Mouse (Mus musculus): ENCODE measurements around the gene Map4k3. TPM values are rescaled to one million over a fixed set of nuclear protein-coding genes. Genes with fewer than 3 reads are reported as not detected.
A peak's percentile ranks its signal among the peaks of the same experiment; 100 is the strongest.

The Map4k3 gene
- polyA plus RNA-seq, 1 experiment from 2014 or later: 6.3 TPM

DNA sequence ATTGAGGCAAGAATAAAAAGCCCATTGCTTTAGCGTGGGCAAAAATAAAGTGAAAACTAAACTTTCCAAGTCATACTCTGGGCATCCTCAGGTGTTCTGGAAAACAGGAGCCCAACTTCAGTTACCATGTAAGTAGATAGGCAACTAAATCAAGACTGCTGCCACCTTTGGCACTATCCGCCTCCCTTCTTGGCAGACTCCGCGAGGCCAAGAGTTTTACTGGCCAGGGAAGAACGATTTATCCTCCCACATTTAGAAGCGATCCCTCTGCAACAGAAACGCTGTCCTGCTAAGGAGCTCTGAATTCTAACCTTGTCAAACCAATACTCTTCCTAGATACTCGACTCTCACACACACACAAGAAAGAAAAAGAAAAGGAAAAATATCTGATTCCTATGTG lies 1.5 kb downstream of the Map4k3 start:
- H3K27ac ChIP-seq: no peak overlapping the region

GRCm38 (mm10) chr17:80723092-80723491 lies 5.2 kb downstream of the Map4k3 start:
- H3K27ac ChIP-seq: no peak overlapping the region
- no peaks in the 10 kb centered on the region for H3K9me3 ChIP-seq (replicated peaks)
- H3K9ac ChIP-seq: no peak overlapping the region
- H3K4me2 ChIP-seq: no peak overlapping the region
- no peak overlapping the region for H3K4me3 ChIP-seq
- WGBS (ENCODE audit: insufficient replicate concordance): 71% methylated on average over 6 of the region's 6 CpGs
- 0 out of 2 replicates have a peak, but pooled peaks cover 4% of the 10 kb centered on the region for H3K36me3 ChIP-seq
- peaks cover 16% of the 10 kb centered on the region for H3K4me1 ChIP-seq
- H3K27me3 ChIP-seq (replicated peaks): peaks cover 10% of the 10 kb centered on the region
- ATAC-seq: no peak

More for the DNA sequence above, 1.5 kb downstream of the Map4k3 start:
- Histone ChIP-seq H3K4me2 (peak overlapping the region; percentile 95), H3K4me3 (peak overlapping the region; percentile 75), H3K27me3 (replicated peaks) (peaks cover 10% of the 10 kb centered on the region), H3K9ac (peak overlapping the region; percentile 78), H3K36me3 (0 out of 2 replicates have a peak, but pooled peaks cover 4% of the 10 kb centered on the region), H3K9me3 (replicated peaks) (no peaks in the 10 kb centered on the region), H3K4me1 (peaks cover 26% of the 10 kb centered on the region)
- whole genome bisulfite sequencing (ENCODE audit: insufficient replicate concordance): 35% methylated on average over 8 of the region's 8 CpGs
- no peak for ATAC-seq

DNA sequence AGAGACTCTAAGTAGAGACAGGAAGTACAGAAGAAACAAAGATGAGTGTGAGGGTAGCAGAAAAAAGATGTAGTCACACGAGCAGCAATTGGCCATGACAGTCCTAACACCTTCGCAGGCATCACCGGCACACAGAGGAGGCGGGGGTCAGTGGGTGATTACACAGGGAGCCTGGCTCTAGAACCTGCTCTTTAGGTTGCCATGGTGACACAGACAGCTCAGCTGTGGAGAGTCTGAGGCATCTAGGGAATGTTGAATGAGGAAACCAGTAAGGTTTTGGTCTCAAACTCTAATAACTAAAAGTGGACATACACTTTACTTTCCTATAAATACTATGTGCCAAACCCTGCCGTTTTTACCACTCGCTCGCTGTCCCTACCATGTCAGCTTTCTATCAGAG lies 6.6 kb downstream of the Map4k3 start:
- Histone ChIP-seq H3K36me3 (0 out of 2 replicates have a peak, but pooled peaks cover 4% of the 10 kb centered on the region), H3K27me3 (replicated peaks) (0 out of 2 replicates have a peak, but pooled peaks cover 1% of the 10 kb centered on the region), H3K4me1 (peaks cover 7% of the 10 kb centered on the region; the same call in 1 of the 2 replicates), H3K4me2 (no peak overlapping the region), H3K9me3 (replicated peaks) (no peaks in the 10 kb centered on the region), H3K9ac (no peak overlapping the region), H3K27ac (no peak overlapping the region), H3K4me3 (no peak overlapping the region)
- no peak for ATAC-seq
- 72% methylated on average over 7 of the region's 7 CpGs for WGBS (ENCODE audit: insufficient replicate concordance)

DNA sequence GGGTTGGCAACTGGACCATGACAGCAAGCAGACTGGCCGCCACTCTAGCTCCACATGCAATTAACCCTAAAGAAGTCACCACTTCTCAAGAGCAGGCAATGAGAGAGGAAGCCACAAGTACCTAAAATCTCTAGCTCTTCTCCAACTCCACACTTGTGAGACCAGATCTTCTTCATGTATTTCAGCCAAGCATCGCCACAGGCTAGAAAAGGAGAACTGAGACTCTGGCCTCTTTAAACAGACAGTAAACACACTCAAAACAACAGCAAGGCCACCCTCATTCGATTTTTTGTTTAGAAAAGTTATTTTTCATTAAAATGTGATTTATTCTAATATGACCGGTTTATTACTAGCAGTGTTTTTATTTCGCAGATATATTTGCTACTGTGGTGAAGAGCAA lies 9.0 kb downstream of the Map4k3 start:
- H3K4me1 ChIP-seq: no peaks in the 10 kb centered on the region
- H3K36me3 ChIP-seq: no peaks in the 10 kb centered on the region
- H3K27ac ChIP-seq: no peak overlapping the region
- H3K4me2 ChIP-seq: no peak overlapping the region
- H3K9ac ChIP-seq: no peak overlapping the region
- no peak for ATAC-seq
- H3K27me3 ChIP-seq (replicated peaks): no peaks in the 10 kb centered on the region
- H3K9me3 ChIP-seq (replicated peaks): no peaks in the 10 kb centered on the region
- 70% methylated on average over 5 of the region's 5 CpGs for WGBS (ENCODE audit: insufficient replicate concordance)
- H3K4me3 ChIP-seq: no peak overlapping the region

GRCm38 (mm10) chr17:80718243-80718642 lies 10.0 kb downstream of the Map4k3 start:
- Histone ChIP-seq H3K27ac (no peak overlapping the region), H3K36me3 (no peaks in the 10 kb centered on the region), H3K4me1 (no peaks in the 10 kb centered on the region), H3K4me2 (no peak overlapping the region), H3K27me3 (replicated peaks) (no peaks in the 10 kb centered on the region), H3K9ac (no peak overlapping the region), H3K4me3 (no peak overlapping the region), H3K9me3 (replicated peaks) (no peaks in the 10 kb centered on the region)
- ATAC-seq: no peak
- WGBS (ENCODE audit: insufficient replicate concordance): 56% methylated on average over 5 of the region's 5 CpGs

DNA sequence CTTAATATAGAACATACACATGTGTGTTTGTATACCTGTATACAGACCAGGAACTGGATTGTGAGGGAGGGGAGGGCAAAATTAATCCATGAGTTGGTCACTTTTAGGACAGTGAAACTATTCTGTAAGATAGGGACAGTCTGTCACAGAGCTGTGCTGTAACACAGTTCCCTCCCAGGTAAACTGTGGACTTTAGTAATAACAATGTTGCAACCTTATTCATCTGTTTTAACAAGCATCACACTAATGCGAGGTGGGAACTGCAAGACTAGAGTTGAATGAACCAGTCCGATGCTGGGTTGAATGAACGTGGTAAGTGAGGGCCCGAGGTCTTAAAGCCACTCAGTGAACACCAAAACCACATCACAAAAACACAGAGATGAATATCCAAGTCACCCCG lies 14.7 kb downstream of the Map4k3 start:
- Histone ChIP-seq H3K4me1 (peaks cover 10% of the 10 kb centered on the region), H3K27ac (no peak overlapping the region), H3K27me3 (replicated peaks) (no peaks in the 10 kb centered on the region), H3K4me3 (no peak overlapping the region), H3K4me2 (no peak overlapping the region), H3K9me3 (replicated peaks) (no peaks in the 10 kb centered on the region), H3K36me3 (no peaks in the 10 kb centered on the region), H3K9ac (no peak overlapping the region)
- WGBS (ENCODE audit: insufficient replicate concordance): 69% methylated on average over 5 of the region's 5 CpGs
- no peak for ATAC-seq

DNA sequence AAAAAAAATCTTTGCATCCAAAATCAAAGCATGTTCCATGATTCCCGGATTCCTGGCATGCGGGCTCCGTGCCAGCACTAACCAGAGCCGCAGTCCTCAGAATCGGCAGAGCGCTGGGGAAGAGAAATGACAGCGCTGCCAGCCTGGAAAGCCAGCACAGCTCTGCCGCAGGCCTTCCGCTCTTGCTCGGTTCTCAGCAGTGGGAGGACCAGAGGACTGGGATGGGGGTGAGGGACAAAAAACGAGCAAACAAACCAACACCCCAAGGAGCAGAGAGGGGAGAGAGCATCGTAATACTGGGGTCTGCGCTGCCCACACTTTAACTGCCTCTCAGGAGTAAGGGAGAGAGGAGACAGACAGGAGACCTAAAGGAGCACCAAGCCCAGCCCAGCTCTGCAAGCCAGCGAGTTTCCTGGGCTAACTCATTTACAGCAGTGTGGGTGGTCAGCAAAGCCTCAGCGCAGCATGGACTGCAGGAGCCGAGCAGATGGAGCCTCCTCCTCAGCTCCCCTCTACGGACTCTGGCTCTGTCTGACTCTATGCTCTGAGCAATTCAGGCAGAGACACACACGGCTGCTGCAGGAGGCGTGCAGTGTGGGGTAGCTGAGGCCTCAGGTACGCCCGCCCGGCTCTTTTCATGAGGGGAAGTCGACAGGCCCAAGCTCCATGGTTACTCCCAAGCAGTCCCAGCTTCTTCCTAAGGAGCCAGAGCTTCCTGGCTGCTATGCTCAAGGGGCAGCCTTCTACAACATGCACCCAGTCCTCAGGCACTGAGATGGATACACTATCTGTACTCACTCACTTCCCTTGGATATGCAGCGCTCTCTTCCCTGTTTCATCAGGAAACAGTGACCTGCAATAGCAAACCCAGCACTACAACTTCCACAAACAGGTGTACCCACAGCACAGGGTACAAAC lies 18.1 kb downstream of the Map4k3 start:
- Histone ChIP-seq H3K27me3 (replicated peaks) (no peaks in the 10 kb centered on the region), H3K9me3 (replicated peaks) (no peaks in the 10 kb centered on the region), H3K9ac (no peak overlapping the region), H3K36me3 (no peaks in the 10 kb centered on the region), H3K4me2 (no peak overlapping the region), H3K27ac (no peak overlapping the region), H3K4me1 (peaks cover 10% of the 10 kb centered on the region), H3K4me3 (no peak overlapping the region)
- WGBS (ENCODE audit: insufficient replicate concordance): 62% methylated on average over 24 of the region's 24 CpGs
- no peak for ATAC-seq

DNA sequence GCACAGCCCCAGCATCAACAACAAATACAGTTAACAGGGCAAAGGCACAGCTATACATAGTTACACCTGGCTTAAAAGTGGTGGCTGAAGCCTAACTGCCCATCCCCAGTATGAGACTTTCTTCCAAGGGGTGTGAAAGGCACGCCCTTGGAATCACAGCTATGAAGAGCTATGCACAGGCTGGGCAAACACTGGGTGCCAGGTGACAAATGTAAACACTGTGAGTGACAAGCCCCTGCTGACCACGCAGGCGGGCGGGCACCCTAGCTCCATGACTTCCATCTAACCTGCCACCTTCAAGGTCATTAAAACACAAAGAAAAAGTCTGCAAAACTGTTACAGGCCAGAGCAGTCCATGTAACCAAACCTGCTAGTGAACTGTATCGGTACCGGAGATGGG lies 19.5 kb downstream of the Map4k3 start:
- H3K27ac ChIP-seq: no peak overlapping the region
- no peak for ATAC-seq
- H3K27me3 ChIP-seq (replicated peaks): no peaks in the 10 kb centered on the region
- H3K9ac ChIP-seq: no peak overlapping the region
- no peak overlapping the region for H3K4me2 ChIP-seq
- no peaks in the 10 kb centered on the region for H3K9me3 ChIP-seq (replicated peaks)
- 74% methylated on average over 6 of the region's 6 CpGs for WGBS (ENCODE audit: insufficient replicate concordance)
- peaks cover 10% of the 10 kb centered on the region for H3K4me1 ChIP-seq
- H3K4me3 ChIP-seq: no peak overlapping the region
- H3K36me3 ChIP-seq: no peaks in the 10 kb centered on the region

- H3K27me3 ChIP-seq (replicated peaks): no peaks in the 10 kb centered on the region
- no peak overlapping the region for H3K4me2 ChIP-seq
- 67% methylated on average over 4 of the region's 4 CpGs for WGBS (ENCODE audit: insufficient replicate concordance)
- no peak for ATAC-seq
- H3K27ac ChIP-seq: no peak overlapping the region
- no peak overlapping the region for H3K4me3 ChIP-seq
- peaks cover 10% of the 10 kb centered on the region for H3K4me1 ChIP-seq
- H3K9ac ChIP-seq: no peak overlapping the region
- no peaks in the 10 kb centered on the region for H3K36me3 ChIP-seq
- H3K9me3 ChIP-seq (replicated peaks): no peaks in the 10 kb centered on the region
Observed at GRCm38 (mm10) chr17:80707176-80707575, 21.1 kb downstream of the Map4k3 start.

DNA sequence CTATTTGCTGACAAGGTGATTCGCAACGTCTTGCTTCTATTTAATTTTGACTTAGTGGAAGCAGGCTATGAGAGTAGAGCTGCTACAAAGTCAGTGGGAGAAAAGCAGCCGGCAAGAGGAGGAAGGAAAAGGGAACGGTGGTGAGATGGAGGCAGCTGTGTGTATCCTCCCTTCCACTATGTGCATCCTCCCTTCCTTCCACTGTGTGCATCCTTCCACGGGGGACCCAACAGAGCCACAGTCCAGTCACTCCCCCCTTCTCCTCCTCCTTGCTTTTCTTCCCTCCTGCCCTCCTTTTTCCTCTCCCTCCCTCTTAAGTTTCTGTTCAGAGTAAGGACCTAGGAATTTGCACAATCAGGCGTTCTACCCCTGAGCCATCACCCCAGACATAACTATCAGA lies 21.7 kb downstream of the Map4k3 start:
- no peak overlapping the region for H3K27ac ChIP-seq
- ATAC-seq: no peak
- H3K4me1 ChIP-seq: peaks cover 10% of the 10 kb centered on the region
- no peak overlapping the region for H3K9ac ChIP-seq
- no peaks in the 10 kb centered on the region for H3K36me3 ChIP-seq
- no peaks in the 10 kb centered on the region for H3K9me3 ChIP-seq (replicated peaks)
- H3K27me3 ChIP-seq (replicated peaks): no peaks in the 10 kb centered on the region
- 48% methylated on average over 6 of the region's 6 CpGs for WGBS (ENCODE audit: insufficient replicate concordance)
- no peak overlapping the region for H3K4me3 ChIP-seq
- no peak overlapping the region for H3K4me2 ChIP-seq

GRCm38 (mm10) chr17:80701687-80702086 lies 26.6 kb downstream of the Map4k3 start:
- Histone ChIP-seq H3K27ac (no peak overlapping the region), H3K27me3 (replicated peaks) (no peaks in the 10 kb centered on the region), H3K9ac (no peak overlapping the region), H3K4me1 (no peaks in the 10 kb centered on the region), H3K4me3 (no peak overlapping the region), H3K9me3 (replicated peaks) (no peaks in the 10 kb centered on the region), H3K36me3 (no peaks in the 10 kb centered on the region), H3K4me2 (no peak overlapping the region)
- WGBS (ENCODE audit: insufficient replicate concordance): 70% methylated on average over 5 of the region's 5 CpGs
- ATAC-seq: no peak

GRCm38 (mm10) chr17:80698930-80699329 lies 29.4 kb downstream of the Map4k3 start:
- H3K9me3 ChIP-seq (replicated peaks): no peaks in the 10 kb centered on the region
- H3K4me1 ChIP-seq: peaks cover 1% of the 10 kb centered on the region; the same call in 1 of the 2 replicates
- H3K27ac ChIP-seq: no peak overlapping the region
- no peak overlapping the region for H3K9ac ChIP-seq
- no peak overlapping the region for H3K4me3 ChIP-seq
- H3K4me2 ChIP-seq: no peak overlapping the region
- 61% methylated on average over 7 of the region's 7 CpGs for WGBS (ENCODE audit: insufficient replicate concordance)
- no peaks in the 10 kb centered on the region for H3K27me3 ChIP-seq (replicated peaks)
- H3K36me3 ChIP-seq: no peaks in the 10 kb centered on the region
- no peak for ATAC-seq
